Mouse (Mus musculus): ENCODE results near the gene St3gal2. TPM values are rescaled to one million over a fixed set of nuclear protein-coding genes. Genes with fewer than 3 reads are reported as not detected.
"Not testable (repeated sequence)": the region's sequence is repeated elsewhere in the genome, so short reads cannot be mapped to it uniquely, and the experiment has no call there.

The St3gal2 gene
- total and polyA plus RNA-seq, 2 experiments from 2014 or later, result 20.2 to 39.6 TPM

GRCm38 (mm10) chr8:110957471-110957870, 37.7 kb downstream of the St3gal2 start:
- no peak for DNase-seq (ENCODE audit: low spot score)
- Histone ChIP-seq H3K27me3 (ENCODE audit: insufficient read depth, low read length) (no peaks in the 10 kb centered on the region), H3K4me3 (ENCODE audit: low read length) (no peak overlapping the region), H3K4me2 (ENCODE audit: low read depth, low read length) (no peak overlapping the region), H3K9ac (replicated peaks; ENCODE audit: low read length) (no peak overlapping the region), H3K27ac (peak overlapping the region; percentile 64), H3K9me3 (ENCODE audit: low read length) (no peaks in the 10 kb centered on the region), H3K36me3 (ENCODE audit: insufficient read depth, low read length) (0 out of 2 replicates have a peak, but pooled peaks cover 14% of the 10 kb centered on the region), H3K4me1 (ENCODE audit: insufficient read depth, low read length) (no peaks in the 10 kb centered on the region)
- WGBS, result 73% methylated on average over 19 of the region's 19 CpGs
- ATAC-seq, result 0 out of 2 replicates have a peak, but pooled peaks have one; percentile 13
- no peak; the same call in 1 of the 2 replicates for TF ChIP-seq CTCF (IDR thresholded peaks at IDR 0.05; ENCODE audit: low read depth)

GRCm38 (mm10) chr8:110958135-110958534, 38.4 kb downstream of the St3gal2 start:
- Histone ChIP-seq H3K4me1 (ENCODE audit: insufficient read depth, low read length) (no peaks in the 10 kb centered on the region), H3K27ac (no peak overlapping the region), H3K4me3 (ENCODE audit: low read length) (no peak overlapping the region), H3K9me3 (ENCODE audit: low read length) (no peaks in the 10 kb centered on the region), H3K36me3 (ENCODE audit: insufficient read depth, low read length) (0 out of 2 replicates have a peak, but pooled peaks cover 14% of the 10 kb centered on the region), H3K4me2 (ENCODE audit: low read depth, low read length) (no peak overlapping the region), H3K27me3 (ENCODE audit: insufficient read depth, low read length) (no peaks in the 10 kb centered on the region), H3K9ac (replicated peaks; ENCODE audit: low read length) (no peak overlapping the region)
- DNase-seq (ENCODE audit: low spot score) (no peak), ATAC-seq (no peak)
- TF ChIP-seq CTCF (IDR thresholded peaks at IDR 0.05; ENCODE audit: low read depth), result no peak
- 85% methylated on average over 5 of the region's 5 CpGs for WGBS

- H3K4me2 ChIP-seq (ENCODE audit: low read depth, low read length); H3K4me3 ChIP-seq (ENCODE audit: low read length); H3K4me1 ChIP-seq (ENCODE audit: insufficient read depth, low read length); H3K9me3 ChIP-seq (ENCODE audit: low read length); H3K27ac ChIP-seq; H3K27me3 ChIP-seq (ENCODE audit: insufficient read depth, low read length); ATAC-seq; H3K9ac ChIP-seq (replicated peaks; ENCODE audit: low read length); DNase-seq (ENCODE audit: low spot score): not testable (repeated sequence)
- 94% methylated on average over 7 of the region's 7 CpGs for WGBS
- H3K36me3 ChIP-seq (ENCODE audit: insufficient read depth, low read length), result peaks cover 16% of the 10 kb centered on the region; the same call in 1 of the 2 replicates
Observed at GRCm38 (mm10) chr8:110958553-110958952, 38.8 kb downstream of the St3gal2 start.

- 89% methylated on average over 12 of the region's 12 CpGs for WGBS
- no peak for DNase-seq (ENCODE audit: low spot score)
- no peak overlapping the region for H3K4me3 ChIP-seq (ENCODE audit: low read length)
- H3K36me3 ChIP-seq (ENCODE audit: insufficient read depth, low read length), result peaks cover 19% of the 10 kb centered on the region; the same call in 1 of the 2 replicates
- H3K4me1 ChIP-seq (ENCODE audit: insufficient read depth, low read length), result no peaks in the 10 kb centered on the region
- no peak for ATAC-seq
- no peaks in the 10 kb centered on the region for H3K27me3 ChIP-seq (ENCODE audit: insufficient read depth, low read length)
- no peak overlapping the region for H3K9ac ChIP-seq (replicated peaks; ENCODE audit: low read length)
- no peak overlapping the region for H3K27ac ChIP-seq
- no peak for TF ChIP-seq CTCF (IDR thresholded peaks at IDR 0.05; ENCODE audit: low read depth)
- no peak overlapping the region for H3K4me2 ChIP-seq (ENCODE audit: low read depth, low read length)
- H3K9me3 ChIP-seq (ENCODE audit: low read length), result no peaks in the 10 kb centered on the region
Observed at GRCm38 (mm10) chr8:110959071-110959780, 39.5 kb downstream of the St3gal2 start.

- DNase-seq (ENCODE audit: low spot score), result no peak
- WGBS, result 78% methylated on average over 6 of the region's 6 CpGs
- TF ChIP-seq CTCF (IDR thresholded peaks at IDR 0.05; ENCODE audit: low read depth), result no peak
- H3K4me1 ChIP-seq (ENCODE audit: insufficient read depth, low read length), result no peaks in the 10 kb centered on the region
- H3K9ac ChIP-seq (replicated peaks; ENCODE audit: low read length), result no peak overlapping the region
- no peaks in the 10 kb centered on the region for H3K9me3 ChIP-seq (ENCODE audit: low read length)
- H3K36me3 ChIP-seq (ENCODE audit: insufficient read depth, low read length), result peaks cover 19% of the 10 kb centered on the region; the same call in 1 of the 2 replicates
- ATAC-seq, result no peak
- no peak overlapping the region for H3K27ac ChIP-seq
- H3K4me2 ChIP-seq (ENCODE audit: low read depth, low read length), result no peak overlapping the region
- no peak overlapping the region for H3K4me3 ChIP-seq (ENCODE audit: low read length)
- no peaks in the 10 kb centered on the region for H3K27me3 ChIP-seq (ENCODE audit: insufficient read depth, low read length)
Observed at GRCm38 (mm10) chr8:110959906-110960305, 40.2 kb downstream of the St3gal2 start.

DNA sequence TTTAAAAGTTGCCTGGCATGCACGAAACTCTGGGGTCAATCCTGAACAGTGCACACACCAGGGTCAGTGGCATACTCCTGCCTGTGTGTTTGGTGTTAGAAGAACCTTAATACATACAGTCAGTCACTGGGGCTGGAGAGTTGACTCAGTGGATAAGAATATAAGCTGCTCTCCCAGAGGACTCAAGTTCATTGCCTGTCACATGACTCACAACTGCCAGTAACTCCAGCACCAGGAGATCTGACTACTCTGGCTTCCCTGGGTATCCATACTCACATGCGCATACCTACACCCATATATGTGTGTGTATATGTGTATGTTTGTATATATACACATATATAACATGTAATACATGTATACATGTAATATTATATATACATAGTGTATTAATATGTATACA, 43.3 kb downstream of the St3gal2 start:
- DNase-seq (ENCODE audit: low spot score), result no peak
- Histone ChIP-seq H3K36me3 (ENCODE audit: insufficient read depth, low read length) (peaks cover 7% of the 10 kb centered on the region; the same call in 1 of the 2 replicates), H3K27me3 (ENCODE audit: insufficient read depth, low read length) (no peaks in the 10 kb centered on the region), H3K27ac (no peak overlapping the region), H3K4me2 (ENCODE audit: low read depth, low read length) (no peak overlapping the region), H3K9ac (replicated peaks; ENCODE audit: low read length) (no peak overlapping the region), H3K4me1 (ENCODE audit: insufficient read depth, low read length) (no peaks in the 10 kb centered on the region), H3K9me3 (ENCODE audit: low read length) (no peaks in the 10 kb centered on the region), H3K4me3 (ENCODE audit: low read length) (no peak overlapping the region)
- no peak for TF ChIP-seq CTCF (IDR thresholded peaks at IDR 0.05; ENCODE audit: low read depth)
- ATAC-seq, result no peak
- 97% methylated on average over 2 of the region's 2 CpGs for WGBS

DNA sequence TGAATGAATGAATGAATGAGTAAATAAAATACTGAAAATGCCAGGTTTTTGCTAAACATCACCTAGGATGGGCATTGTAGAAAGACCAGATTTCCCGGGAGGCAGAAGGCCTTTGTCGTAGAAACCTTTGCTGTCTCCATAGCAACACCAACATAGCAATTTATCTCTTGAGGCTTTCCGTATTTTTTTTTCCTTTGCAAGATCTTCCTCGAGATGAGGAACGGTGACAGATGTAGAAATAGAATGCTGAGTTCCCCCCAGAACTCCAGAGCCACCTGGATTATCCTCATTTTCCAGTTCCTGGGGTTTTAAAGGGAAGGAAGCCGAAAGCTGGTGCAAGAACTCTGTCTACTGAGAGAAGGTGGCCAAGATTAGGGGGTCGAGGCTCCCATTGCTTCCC, 44.9 kb downstream of the St3gal2 start:
- H3K27ac ChIP-seq, result no peak overlapping the region; the same call in 1 of the 2 replicates
- peaks cover 5% of the 10 kb centered on the region; the same call in 1 of the 2 replicates for H3K36me3 ChIP-seq (ENCODE audit: insufficient read depth, low read length)
- H3K9me3 ChIP-seq (ENCODE audit: low read length), result no peaks in the 10 kb centered on the region
- no peaks in the 10 kb centered on the region for H3K4me1 ChIP-seq (ENCODE audit: insufficient read depth, low read length)
- no peak overlapping the region for H3K4me3 ChIP-seq (ENCODE audit: low read length)
- no peak for TF ChIP-seq CTCF (IDR thresholded peaks at IDR 0.05; ENCODE audit: low read depth)
- no peak overlapping the region for H3K4me2 ChIP-seq (ENCODE audit: low read depth, low read length)
- 50% methylated on average over 7 of the region's 7 CpGs for WGBS
- no peak for ATAC-seq
- DNase-seq (ENCODE audit: low spot score), result peak; percentile 29
- H3K9ac ChIP-seq (replicated peaks; ENCODE audit: low read length), result no peak overlapping the region
- H3K27me3 ChIP-seq (ENCODE audit: insufficient read depth, low read length), result no peaks in the 10 kb centered on the region
